ENCODE assay signal across 20 mouse cellular contexts in genomic region chr6:95087154-95087846, GRCm38 (mm10). TPM values are rescaled to one million over a fixed set of nuclear protein-coding genes. Genes with fewer than 3 reads are reported as not detected.
DNase-seq lines count a peak whose midpoint lies in the region; TF ChIP-seq lines count a peak whose summit lies in the region.
"Had no signal": no experiment of that assay in that cellular context is flagged by ENCODE, and none has a peak within 500 bp of the region (broad histone marks: within the 10 kb centered on the region; RNA-seq: fewer than 3 reads in every experiment).

No protein-coding gene starts in this region.

- peak overlapping the region; percentile 40; the same call in 1 of the 2 replicates for H3K27ac ChIP-seq in layer of hippocampus, adult 2 months
- H3K27ac ChIP-seq: embryonic facial prominence, embryonic 13.5 days; heart, embryonic 15.5 days; hindbrain, embryonic 12.5 days; macrophage; midbrain, embryonic 13.5 days; stomach, embryonic 15.5 days had no signal

- no peak for TF ChIP-seq POLR2A in lung, adult 2 months (IDR thresholded peaks at IDR 0.05; ENCODE audit: borderline replicate concordance, extremely low read depth, low read depth, low read length)

- DNase-seq in cerebellum, adult 9-11 months = peak; percentile 3
- no peak for DNase-seq in cerebellum, adult 11-12 months
- peak; percentile 26 to 27 for DNase-seq in left cerebral cortex, postnatal 14 days (ENCODE audit: low spot score in 2 of 2)
- no peak for DNase-seq in left cerebral cortex, adult 8-10 months (ENCODE audit: low spot score in 2 of 2)
- peak in 1 of 2 experiments; percentile 21 for DNase-seq in layer of hippocampus, adult 2 months (ENCODE audit: low spot score in 2 of 2)
- DNase-seq in retina, postnatal 1 day = peak; percentile 93
- DNase-seq in ovary, postnatal 36 days (ENCODE audit: low spot score) = no peak
- DNase-seq in lung, adult 2 months = no peak
- DNase-seq: cerebellum, adult 18-20 months; kidney, postnatal 10 days; liver; lung, adult 18-20 months; spleen, adult 18-20 months; thymus, postnatal 25 days had no signal

- WGBS in lung, adult 2 months = 84% methylated on average over 6 of the region's 6 CpGs

- intact Hi-C loops in left cerebral cortex, postnatal 14 days (cut with DNase I) = no loop called here

- H3K4me3 ChIP-seq in layer of hippocampus, adult 2 months = no peak overlapping the region
- H3K4me3 ChIP-seq in lung, adult 2 months (replicated peaks; ENCODE audit: extremely low read depth, low read depth, low read length) = no peak overlapping the region
- H3K4me3 ChIP-seq: embryonic facial prominence, embryonic 13.5 days; heart, embryonic 15.5 days; hindbrain, embryonic 12.5 days; midbrain, embryonic 13.5 days; stomach, embryonic 15.5 days had no signal

- no peaks in the 10 kb centered on the region for H3K4me1 ChIP-seq in lung, adult 2 months (ENCODE audit: control insufficient read depth, insufficient read depth, low read length)
- H3K4me1 ChIP-seq: embryonic facial prominence, embryonic 13.5 days; heart, embryonic 15.5 days; hindbrain, embryonic 12.5 days; stomach, embryonic 15.5 days had no signal

- no peak for TF ChIP-seq CTCF in layer of hippocampus, adult 2 months (conservative IDR thresholded peaks at IDR 0.05)
- TF ChIP-seq CTCF in lung, adult 2 months (IDR thresholded peaks at IDR 0.05; ENCODE audit: insufficient read depth, low read length) = no peak

RNA-seq across cellular contexts. Expression of gene Kbtbd8, which starts 29.7 kb away (rescaled TPM):
- total RNA-seq in left cerebral cortex, postnatal 14 days (2021) = 10 to 100 TPM in 1 of 2 experiments, 1 to 10 TPM in 1; 8.0 to 10.1 TPM
- total RNA-seq in left cerebral cortex, adult 8-10 months (2022) = 10 to 100 TPM in 3 of 4 experiments, 1 to 10 TPM in 1; 8.0 to 14.1 (median 12.2) TPM
- total RNA-seq in layer of hippocampus, adult 2 months (2021) = 1 to 10 TPM; 6.8 to 7.7 TPM
- polyA plus RNA-seq in lung, adult 2 months (2012; rRNA removed) = 0.23 and 0.32 TPM in 2 replicates

Comparison
In these comparisons a context has a peak if more than half of its experiments do, and no peak if none do; other contexts are left out.
1. DNase-seq: peak in cerebellum, adult 9-11 months (single experiment), left cerebral cortex, postnatal 14 days (2 of 2) and retina, postnatal 1 day (single experiment); none in cerebellum, adult 11-12 months (single experiment), left cerebral cortex, adult 8-10 months (0 of 2), ovary, postnatal 36 days (single experiment) and lung, adult 2 months (single experiment).